Mouse (Mus musculus): ENCODE data around the gene Ablim1. TPM values are rescaled to one million over a fixed set of nuclear protein-coding genes. Genes with fewer than 3 reads are reported as not detected.

The Ablim1 gene
- polyA plus RNA-seq, 1 experiment from 2014 or later: 46.9 TPM

- Histone ChIP-seq H3K27me3 (ENCODE audit: control insufficient read depth, insufficient read depth, low read length) (no peaks in the 10 kb centered on the region), H3K4me1 (ENCODE audit: control insufficient read depth in 2 of 2, insufficient read depth in 2 of 2, low read length in 2 of 2) (peaks cover 17 to 26% of the 10 kb centered on the region in 2 experiments), H3K4me2 (ENCODE audit: low read length) (peak overlapping the region; percentile 41), H3K27ac (replicated peaks in 1 of 2; ENCODE audit: control insufficient read depth in 1 of 2, insufficient read depth in 1 of 2, low read depth in 2 of 2, low read length in 2 of 2) (peak overlapping the region; percentile 87 to 91), H3K9me3 (ENCODE audit: control insufficient read depth, low read length) (no peaks in the 10 kb centered on the region), H3K4me3 (ENCODE audit: control insufficient read depth in 1 of 2, insufficient read depth in 1 of 2, low read depth in 1 of 2, low read length in 2 of 2) (no peak overlapping the region), H3K9ac (ENCODE audit: low read length) (0 out of 2 replicates have a peak overlapping the region, but pooled peaks have one; percentile 19), H3K36me3 (ENCODE audit: control insufficient read depth, insufficient read depth, low read length) (no peaks in the 10 kb centered on the region)
- peak; percentile 58 for ATAC-seq (ENCODE audit: insufficient number of reproducible peaks, insufficient read depth, low FRiP score, low read depth)
- 24% methylated on average over 14 of the region's 14 CpGs for WGBS
These were observed 216.3 kb downstream of the Ablim1 start for GRCm38 (mm10) chr19:57098241-57099093.

- no peak for ATAC-seq (ENCODE audit: insufficient number of reproducible peaks, insufficient read depth, low FRiP score, low read depth)
- no peak overlapping the region for H3K9ac ChIP-seq (ENCODE audit: low read length)
- no peak overlapping the region for H3K4me3 ChIP-seq (ENCODE audit: control insufficient read depth in 1 of 2, insufficient read depth in 1 of 2, low read depth in 1 of 2, low read length in 2 of 2)
- no peaks in the 10 kb centered on the region for H3K9me3 ChIP-seq (ENCODE audit: control insufficient read depth, low read length)
- no peaks in the 10 kb centered on the region for H3K27me3 ChIP-seq (ENCODE audit: control insufficient read depth, insufficient read depth, low read length)
- H3K4me1 ChIP-seq (ENCODE audit: control insufficient read depth in 2 of 2, insufficient read depth in 2 of 2, low read length in 2 of 2): peaks cover 17 to 25% of the 10 kb centered on the region in 2 experiments
- no peak overlapping the region for H3K4me2 ChIP-seq (ENCODE audit: low read length)
- 87% methylated on average over 7 of the region's 7 CpGs for WGBS
- H3K36me3 ChIP-seq (ENCODE audit: control insufficient read depth, insufficient read depth, low read length): no peaks in the 10 kb centered on the region
- no peak overlapping the region for H3K27ac ChIP-seq (replicated peaks in 1 of 2; ENCODE audit: control insufficient read depth in 1 of 2, insufficient read depth in 1 of 2, low read depth in 2 of 2, low read length in 2 of 2)
These were observed 219.4 kb downstream of the Ablim1 start for GRCm38 (mm10) chr19:57095340-57095739.

GRCm38 (mm10) chr19:57093698-57094004, 221.1 kb downstream of the Ablim1 start:
- Histone ChIP-seq H3K4me3 (ENCODE audit: control insufficient read depth in 1 of 2, insufficient read depth in 1 of 2, low read depth in 1 of 2, low read length in 2 of 2) (no peak overlapping the region), H3K9ac (ENCODE audit: low read length) (no peak overlapping the region), H3K27ac (replicated peaks in 1 of 2; ENCODE audit: control insufficient read depth in 1 of 2, insufficient read depth in 1 of 2, low read depth in 2 of 2, low read length in 2 of 2) (no peak overlapping the region), H3K36me3 (ENCODE audit: control insufficient read depth, insufficient read depth, low read length) (no peaks in the 10 kb centered on the region), H3K27me3 (ENCODE audit: control insufficient read depth, insufficient read depth, low read length) (no peaks in the 10 kb centered on the region), H3K4me2 (ENCODE audit: low read length) (no peak overlapping the region), H3K4me1 (ENCODE audit: control insufficient read depth in 2 of 2, insufficient read depth in 2 of 2, low read length in 2 of 2) (peaks cover 14 to 15% of the 10 kb centered on the region in 2 experiments), H3K9me3 (ENCODE audit: control insufficient read depth, low read length) (no peaks in the 10 kb centered on the region)
- 91% methylated on average over 3 of the region's 3 CpGs for WGBS
- no peak for ATAC-seq (ENCODE audit: insufficient number of reproducible peaks, insufficient read depth, low FRiP score, low read depth)

- Histone ChIP-seq H3K9me3 (ENCODE audit: control insufficient read depth, low read length) (no peaks in the 10 kb centered on the region), H3K36me3 (ENCODE audit: control insufficient read depth, insufficient read depth, low read length) (no peaks in the 10 kb centered on the region), H3K27me3 (ENCODE audit: control insufficient read depth, insufficient read depth, low read length) (no peaks in the 10 kb centered on the region), H3K4me1 (ENCODE audit: control insufficient read depth in 2 of 2, insufficient read depth in 2 of 2, low read length in 2 of 2) (peaks cover 10% of the 10 kb centered on the region in 2 experiments), H3K27ac (replicated peaks in 1 of 2; ENCODE audit: control insufficient read depth in 1 of 2, insufficient read depth in 1 of 2, low read depth in 2 of 2, low read length in 2 of 2) (no peak overlapping the region), H3K4me2 (ENCODE audit: low read length) (no peak overlapping the region), H3K4me3 (ENCODE audit: control insufficient read depth in 1 of 2, insufficient read depth in 1 of 2, low read depth in 1 of 2, low read length in 2 of 2) (no peak overlapping the region), H3K9ac (ENCODE audit: low read length) (no peak overlapping the region)
- 87% methylated on average over 5 of the region's 5 CpGs for WGBS
- no peak for ATAC-seq (ENCODE audit: insufficient number of reproducible peaks, insufficient read depth, low FRiP score, low read depth)
These were observed 221.6 kb downstream of the Ablim1 start for GRCm38 (mm10) chr19:57092958-57093697.

- Histone ChIP-seq H3K9ac (ENCODE audit: low read length) (no peak overlapping the region), H3K36me3 (ENCODE audit: control insufficient read depth, insufficient read depth, low read length) (no peaks in the 10 kb centered on the region), H3K9me3 (ENCODE audit: control insufficient read depth, low read length) (no peaks in the 10 kb centered on the region), H3K4me2 (ENCODE audit: low read length) (no peak overlapping the region), H3K4me3 (ENCODE audit: control insufficient read depth in 1 of 2, insufficient read depth in 1 of 2, low read depth in 1 of 2, low read length in 2 of 2) (no peak overlapping the region), H3K4me1 (ENCODE audit: control insufficient read depth in 2 of 2, insufficient read depth in 2 of 2, low read length in 2 of 2) (peaks cover 4% of the 10 kb centered on the region in 2 experiments; a peak in 2 of 4 replicates), H3K27ac (replicated peaks in 1 of 2; ENCODE audit: control insufficient read depth in 1 of 2, insufficient read depth in 1 of 2, low read depth in 2 of 2, low read length in 2 of 2) (no peak overlapping the region), H3K27me3 (ENCODE audit: control insufficient read depth, insufficient read depth, low read length) (no peaks in the 10 kb centered on the region)
- 77% methylated on average over 7 of the region's 7 CpGs for WGBS
- ATAC-seq (ENCODE audit: insufficient number of reproducible peaks, insufficient read depth, low FRiP score, low read depth): no peak
These were observed 223.4 kb downstream of the Ablim1 start for GRCm38 (mm10) chr19:57091278-57091677.

- no peaks in the 10 kb centered on the region for H3K27me3 ChIP-seq (ENCODE audit: control insufficient read depth, insufficient read depth, low read length)
- 79% methylated on average over 2 of the region's 2 CpGs for WGBS
- H3K4me2 ChIP-seq (ENCODE audit: low read length): no peak overlapping the region
- H3K4me3 ChIP-seq (ENCODE audit: control insufficient read depth in 1 of 2, insufficient read depth in 1 of 2, low read depth in 1 of 2, low read length in 2 of 2): no peak overlapping the region
- H3K27ac ChIP-seq (replicated peaks in 1 of 2; ENCODE audit: control insufficient read depth in 1 of 2, insufficient read depth in 1 of 2, low read depth in 2 of 2, low read length in 2 of 2): no peak overlapping the region
- no peak overlapping the region for H3K9ac ChIP-seq (ENCODE audit: low read length)
- ATAC-seq (ENCODE audit: insufficient number of reproducible peaks, insufficient read depth, low FRiP score, low read depth): no peak
- H3K4me1 ChIP-seq (ENCODE audit: control insufficient read depth in 2 of 2, insufficient read depth in 2 of 2, low read length in 2 of 2): peaks cover 4% of the 10 kb centered on the region in 2 experiments; a peak in 2 of 4 replicates
- H3K9me3 ChIP-seq (ENCODE audit: control insufficient read depth, low read length): no peaks in the 10 kb centered on the region
- no peaks in the 10 kb centered on the region for H3K36me3 ChIP-seq (ENCODE audit: control insufficient read depth, insufficient read depth, low read length)
These were observed 225.8 kb downstream of the Ablim1 start for GRCm38 (mm10) chr19:57088804-57089369.

GRCm38 (mm10) chr19:57084520-57085166, 230.1 kb downstream of the Ablim1 start:
- H3K36me3 ChIP-seq (ENCODE audit: control insufficient read depth, insufficient read depth, low read length): peaks cover 21% of the 10 kb centered on the region
- H3K9ac ChIP-seq (ENCODE audit: low read length): no peak overlapping the region
- no peak overlapping the region for H3K4me3 ChIP-seq (ENCODE audit: control insufficient read depth in 1 of 2, insufficient read depth in 1 of 2, low read depth in 1 of 2, low read length in 2 of 2)
- H3K4me1 ChIP-seq (ENCODE audit: control insufficient read depth in 2 of 2, insufficient read depth in 2 of 2, low read length in 2 of 2): peaks cover 2 to 10% of the 10 kb centered on the region in 2 experiments; a peak in 3 of 4 replicates
- no peak for ATAC-seq (ENCODE audit: insufficient number of reproducible peaks, insufficient read depth, low FRiP score, low read depth)
- H3K27me3 ChIP-seq (ENCODE audit: control insufficient read depth, insufficient read depth, low read length): no peaks in the 10 kb centered on the region
- WGBS: 88% methylated on average over 5 of the region's 5 CpGs
- H3K27ac ChIP-seq (replicated peaks in 1 of 2; ENCODE audit: control insufficient read depth in 1 of 2, insufficient read depth in 1 of 2, low read depth in 2 of 2, low read length in 2 of 2): no peak overlapping the region
- no peak overlapping the region for H3K4me2 ChIP-seq (ENCODE audit: low read length)
- no peaks in the 10 kb centered on the region for H3K9me3 ChIP-seq (ENCODE audit: control insufficient read depth, low read length)
